Mouse (Mus musculus): ENCODE results near the gene Ttc37. TPM values are rescaled to one million over a fixed set of nuclear protein-coding genes. Genes with fewer than 3 reads are reported as not detected.

Gene Ttc37
- total RNA-seq, 1 experiment from 2014 or later, result 19.1 TPM

GRCm38 (mm10) chr13:76141117-76141808, 42.7 kb downstream of the Ttc37 start:
- no peak for ATAC-seq (replicated peaks; ENCODE audit: insufficient number of reproducible peaks, low FRiP score, low TSS enrichment, poor library complexity, severe bottlenecking)

- no peak for ATAC-seq (replicated peaks; ENCODE audit: insufficient number of reproducible peaks, low FRiP score, low TSS enrichment, poor library complexity, severe bottlenecking)
These were observed 51.9 kb downstream of the Ttc37 start for GRCm38 (mm10) chr13:76150483-76150882.

GRCm38 (mm10) chr13:76157099-76157498, 58.6 kb downstream of the Ttc37 start:
- no peak for ATAC-seq (replicated peaks; ENCODE audit: insufficient number of reproducible peaks, low FRiP score, low TSS enrichment, poor library complexity, severe bottlenecking)

- no peak for ATAC-seq (replicated peaks; ENCODE audit: insufficient number of reproducible peaks, low FRiP score, low TSS enrichment, poor library complexity, severe bottlenecking)
These were observed 59.0 kb downstream of the Ttc37 start for GRCm38 (mm10) chr13:76157508-76157907.

GRCm38 (mm10) chr13:76160587-76160986, 62.1 kb downstream of the Ttc37 start:
- no peak for ATAC-seq (replicated peaks; ENCODE audit: insufficient number of reproducible peaks, low FRiP score, low TSS enrichment, poor library complexity, severe bottlenecking)

GRCm38 (mm10) chr13:76174297-76174696, 75.8 kb downstream of the Ttc37 start:
- ATAC-seq (replicated peaks; ENCODE audit: insufficient number of reproducible peaks, low FRiP score, low TSS enrichment, poor library complexity, severe bottlenecking), result no peak

GRCm38 (mm10) chr13:76178700-76179099, 80.2 kb downstream of the Ttc37 start:
- no peak for ATAC-seq (replicated peaks; ENCODE audit: insufficient number of reproducible peaks, low FRiP score, low TSS enrichment, poor library complexity, severe bottlenecking)

GRCm38 (mm10) chr13:76187651-76188050, 89.1 kb downstream of the Ttc37 start:
- no peak for ATAC-seq (replicated peaks; ENCODE audit: insufficient number of reproducible peaks, low FRiP score, low TSS enrichment, poor library complexity, severe bottlenecking)

GRCm38 (mm10) chr13:76189190-76189589, 90.7 kb downstream of the Ttc37 start:
- no peak for ATAC-seq (replicated peaks; ENCODE audit: insufficient number of reproducible peaks, low FRiP score, low TSS enrichment, poor library complexity, severe bottlenecking)

GRCm38 (mm10) chr13:76190273-76190672, 91.7 kb downstream of the Ttc37 start:
- ATAC-seq (replicated peaks; ENCODE audit: insufficient number of reproducible peaks, low FRiP score, low TSS enrichment, poor library complexity, severe bottlenecking), result no peak

- no peak for ATAC-seq (replicated peaks; ENCODE audit: insufficient number of reproducible peaks, low FRiP score, low TSS enrichment, poor library complexity, severe bottlenecking)
These were observed 96.4 kb downstream of the Ttc37 start for GRCm38 (mm10) chr13:76194937-76195336.

- ATAC-seq (replicated peaks; ENCODE audit: insufficient number of reproducible peaks, low FRiP score, low TSS enrichment, poor library complexity, severe bottlenecking), result no peak
These were observed 97.1 kb downstream of the Ttc37 start for GRCm38 (mm10) chr13:76195431-76196138.

- ATAC-seq (replicated peaks; ENCODE audit: insufficient number of reproducible peaks, low FRiP score, low TSS enrichment, poor library complexity, severe bottlenecking), result no peak
These were observed 98.8 kb downstream of the Ttc37 start for GRCm38 (mm10) chr13:76197297-76197848.

- no peak for ATAC-seq (replicated peaks; ENCODE audit: insufficient number of reproducible peaks, low FRiP score, low TSS enrichment, poor library complexity, severe bottlenecking)
These were observed 101.4 kb downstream of the Ttc37 start for GRCm38 (mm10) chr13:76199943-76200342.

GRCm38 (mm10) chr13:76214928-76215327, 116.4 kb downstream of the Ttc37 start:
- ATAC-seq (replicated peaks; ENCODE audit: insufficient number of reproducible peaks, low FRiP score, low TSS enrichment, poor library complexity, severe bottlenecking), result no peak

- ATAC-seq (replicated peaks; ENCODE audit: insufficient number of reproducible peaks, low FRiP score, low TSS enrichment, poor library complexity, severe bottlenecking), result no peak
These were observed 116.9 kb downstream of the Ttc37 start for GRCm38 (mm10) chr13:76215397-76215796.

Data from monocyte, adult 5-6 weeks (primary cell).